Mouse (Mus musculus) embryo, embryonic 9.5 days (tissue): ENCODE measurements around the gene Ddx43.

Experiments
- DNase-seq: peaks from one replicate; pipeline ENCODE4 v3.0.0-alpha.2; 2017; ENCODE audit errors: extremely low spot score

The Ddx43 gene

GRCm38 (mm10) chr9:78372827-78373504, 22.6 kb upstream of the Ddx43 start:
- no peak for DNase-seq

- no peak for DNase-seq
These were observed 21.2 kb upstream of the Ddx43 start for GRCm38 (mm10) chr9:78374397-78374796.

- DNase-seq = no peak
These were observed 20.6 kb upstream of the Ddx43 start for GRCm38 (mm10) chr9:78374885-78375389.

- DNase-seq = no peak
These were observed 20.1 kb upstream of the Ddx43 start for GRCm38 (mm10) chr9:78375486-78375885.

GRCm38 (mm10) chr9:78377546-78377945, 18.0 kb upstream of the Ddx43 start:
- no peak for DNase-seq

- DNase-seq = peak; percentile 46
These were observed 17.3 kb upstream of the Ddx43 start, which contains the start of gene Ooep for GRCm38 (mm10) chr9:78378113-78378785. Gene Ooep, minus strand, starts transcription at chr9:78378725.

- no peak for DNase-seq
These were observed 9.7 kb upstream of the Ddx43 start for GRCm38 (mm10) chr9:78385893-78386292.

- DNase-seq = no peak
These were observed 8.6 kb upstream of the Ddx43 start for GRCm38 (mm10) chr9:78386947-78387346.

GRCm38 (mm10) chr9:78389981-78390380, 5.6 kb upstream of the Ddx43 start:
- DNase-seq = no peak

- no peak for DNase-seq
These were observed 1.8 kb upstream of the Ddx43 start for GRCm38 (mm10) chr9:78393741-78394140.

- no peak for DNase-seq
These were observed 975 bp upstream of the Ddx43 start for GRCm38 (mm10) chr9:78394602-78395001.

GRCm38 (mm10) chr9:78395244-78395629, 340 bp upstream of the Ddx43 start:
- no peak for DNase-seq

- no peak for DNase-seq
These were observed 940 bp downstream of the Ddx43 start for GRCm38 (mm10) chr9:78396517-78396916.

- DNase-seq = no peak
These were observed 5.0 kb downstream of the Ddx43 start for GRCm38 (mm10) chr9:78400570-78400969.

GRCm38 (mm10) chr9:78401596-78401995, 6.0 kb downstream of the Ddx43 start:
- no peak for DNase-seq

- DNase-seq = peak; percentile 16
These were observed 31.8 kb downstream of the Ddx43 start for GRCm38 (mm10) chr9:78427362-78427781.

GRCm38 (mm10) chr9:78428185-78428584, 32.6 kb downstream of the Ddx43 start:
- no peak for DNase-seq

GRCm38 (mm10) chr9:78428870-78429432, 33.4 kb downstream of the Ddx43 start:
- no peak for DNase-seq

- DNase-seq = no peak
These were observed 34.0 kb downstream of the Ddx43 start for GRCm38 (mm10) chr9:78429551-78429950.

GRCm38 (mm10) chr9:78430486-78430885, 34.9 kb downstream of the Ddx43 start:
- DNase-seq = no peak

GRCm38 (mm10) chr9:78432471-78432870, 36.9 kb downstream of the Ddx43 start:
- DNase-seq = no peak

GRCm38 (mm10) chr9:78439426-78439825, 43.8 kb downstream of the Ddx43 start:
- no peak for DNase-seq

- no peak for DNase-seq
These were observed 46.6 kb downstream of the Ddx43 start for GRCm38 (mm10) chr9:78442237-78442578.
